Mouse (Mus musculus) heart, postnatal 0 days (tissue): ENCODE results near the gene Ndufa5.

Experiments
- CTCF ChIP-seq: IDR thresholded peaks from 2 replicates; pipeline ENCODE4 v1.5.1; 2016; ENCODE audit warnings: antibody characterized with exemption, control low read depth, low read depth
- EP300 ChIP-seq: IDR thresholded peaks from 2 replicates; pipeline ENCODE4 v1.6.1; 2016; ENCODE audit warnings: antibody characterized with exemption, low read depth

- TF ChIP-seq EP300: no peak
- no peak for TF ChIP-seq CTCF
Observed at GRCm38 (mm10) chr6:24532804-24533203, 5.0 kb upstream of the Ndufa5 start.
